In genomic region chr11:9647991-9648390, GRCm38 (mm10) we compare ENCODE assay signal across 15 mouse cellular contexts.
DNase-seq lines count a peak whose midpoint lies in the region; ATAC-seq and TF ChIP-seq lines count a peak whose summit lies in the region.
"Had no signal": no experiment of that assay in that cellular context is flagged by ENCODE, and none has a peak within 500 bp of the region (broad histone marks: within the 10 kb centered on the region; RNA-seq: fewer than 3 reads in every experiment).

No protein-coding gene starts in this region.

- no peaks in the 10 kb centered on the region for H3K9me3 ChIP-seq in embryonic facial prominence, embryonic 11.5 days (replicated peaks; ENCODE audit: control insufficient read depth, low read length)
- no peaks in the 10 kb centered on the region for H3K9me3 ChIP-seq in embryonic facial prominence, embryonic 10.5 days
- H3K9me3 ChIP-seq in liver, postnatal 0 days (ENCODE audit: low read length): no peaks in the 10 kb centered on the region
- no peaks in the 10 kb centered on the region for H3K9me3 ChIP-seq in ES-E14 (ENCODE audit: control insufficient read depth, insufficient read depth, low read depth, low read length)
- H3K9me3 ChIP-seq: heart, embryonic 15.5 days; liver, embryonic 13.5 days; megakaryocyte, embryonic 14.5 days had no signal

- H3K4me1 ChIP-seq in embryonic facial prominence, embryonic 11.5 days (ENCODE audit: control insufficient read depth, insufficient read depth, low read length): no peaks in the 10 kb centered on the region
- H3K4me1 ChIP-seq in embryonic facial prominence, embryonic 10.5 days: no peaks in the 10 kb centered on the region
- no peaks in the 10 kb centered on the region for H3K4me1 ChIP-seq in liver, postnatal 0 days (ENCODE audit: insufficient read depth)
- no peaks in the 10 kb centered on the region for H3K4me1 ChIP-seq in ES-E14 (ENCODE audit: control insufficient read depth in 2 of 2, insufficient read depth in 2 of 2, low read length in 2 of 2, poor library complexity in 1 of 2)
- H3K4me1 ChIP-seq: heart, embryonic 15.5 days; liver, embryonic 13.5 days; megakaryocyte, embryonic 14.5 days had no signal

- 54% methylated on average over 3 of the region's 3 CpGs for whole genome bisulfite sequencing in embryonic facial prominence, embryonic 11.5 days
- 67% methylated on average over 3 of the region's 3 CpGs for WGBS in embryonic facial prominence, embryonic 10.5 days
- 52% methylated on average over 3 of the region's 3 CpGs for WGBS in liver, postnatal 0 days (ENCODE audit: insufficient replicate concordance)

- H3K9ac ChIP-seq in embryonic facial prominence, embryonic 11.5 days (replicated peaks; ENCODE audit: low read length): no peak overlapping the region
- H3K9ac ChIP-seq in liver, postnatal 0 days (replicated peaks): no peak overlapping the region
- no peak overlapping the region for H3K9ac ChIP-seq in ES-E14 (ENCODE audit: insufficient read depth, low read depth, low read length, poor library complexity, severe bottlenecking)
- H3K9ac ChIP-seq: heart, embryonic 15.5 days; liver, embryonic 13.5 days had no signal

- H3K4me2 ChIP-seq in embryonic facial prominence, embryonic 11.5 days (ENCODE audit: low read depth, low read length): no peak overlapping the region
- H3K4me2 ChIP-seq in liver, postnatal 0 days (ENCODE audit: low read depth, low read length): no peak overlapping the region
- H3K4me2 ChIP-seq: heart, embryonic 15.5 days; liver, embryonic 13.5 days had no signal

- H3K27ac ChIP-seq in embryonic facial prominence, embryonic 11.5 days (replicated peaks; ENCODE audit: low read depth, low read length): no peak overlapping the region
- no peak overlapping the region for H3K27ac ChIP-seq in embryonic facial prominence, embryonic 10.5 days (replicated peaks)
- no peak overlapping the region for H3K27ac ChIP-seq in liver, postnatal 0 days (ENCODE audit: low read depth)
- H3K27ac ChIP-seq in ES-E14 (ENCODE audit: insufficient read depth, low read depth, low read length, poor library complexity, severe bottlenecking): no peak overlapping the region
- H3K27ac ChIP-seq: gastrocnemius, adult 2 months; heart, embryonic 15.5 days; liver, embryonic 13.5 days had no signal

- no peak for TF ChIP-seq EP300 in liver, postnatal 0 days (IDR thresholded peaks at IDR 0.05; ENCODE audit: low read depth)

- ATAC-seq in embryonic facial prominence, embryonic 11.5 days (replicated peaks; ENCODE audit: insufficient number of reproducible peaks, low FRiP score, low TSS enrichment, low read depth): no peak
- no peak for ATAC-seq in liver, postnatal 0 days
- no peak for ATAC-seq in monocyte, adult 5-6 weeks (replicated peaks; ENCODE audit: insufficient number of reproducible peaks, low FRiP score, low TSS enrichment, poor library complexity, severe bottlenecking)
- ATAC-seq in activated CD4-positive, CD25-positive, alpha-beta regulatory T cell, adult 4 months: no peak

- H3K36me3 ChIP-seq in embryonic facial prominence, embryonic 11.5 days (replicated peaks; ENCODE audit: control insufficient read depth, insufficient read depth, low read depth, low read length): no peaks in the 10 kb centered on the region
- no peaks in the 10 kb centered on the region for H3K36me3 ChIP-seq in embryonic facial prominence, embryonic 10.5 days (replicated peaks)
- no peaks in the 10 kb centered on the region for H3K36me3 ChIP-seq in liver, postnatal 0 days (replicated peaks; ENCODE audit: insufficient read depth, low read length)
- no peaks in the 10 kb centered on the region for H3K36me3 ChIP-seq in ES-E14 (ENCODE audit: control insufficient read depth, insufficient read depth, low read length, poor library complexity, severe bottlenecking)
- H3K36me3 ChIP-seq: heart, embryonic 15.5 days; liver, embryonic 13.5 days had no signal

- H3K27me3 ChIP-seq in embryonic facial prominence, embryonic 11.5 days (ENCODE audit: control insufficient read depth, insufficient read depth, low read length): no peaks in the 10 kb centered on the region
- H3K27me3 ChIP-seq in embryonic facial prominence, embryonic 10.5 days (replicated peaks; ENCODE audit: low read depth, poor library complexity, severe bottlenecking): no peaks in the 10 kb centered on the region
- H3K27me3 ChIP-seq in liver, postnatal 0 days (ENCODE audit: insufficient read depth, low read length): no peaks in the 10 kb centered on the region
- H3K27me3 ChIP-seq: heart, embryonic 15.5 days; liver, embryonic 13.5 days; megakaryocyte, embryonic 14.5 days had no signal

- no peak overlapping the region for H3K4me3 ChIP-seq in embryonic facial prominence, embryonic 11.5 days (ENCODE audit: low read depth, low read length)
- H3K4me3 ChIP-seq in embryonic facial prominence, embryonic 10.5 days: no peak overlapping the region
- no peak overlapping the region for H3K4me3 ChIP-seq in liver, postnatal 0 days (ENCODE audit: low read depth, low read length)
- H3K4me3 ChIP-seq in ES-E14 (ENCODE audit: insufficient read depth in 1 of 2, low read depth in 1 of 2, low read length in 2 of 2, poor library complexity in 1 of 2, severe bottlenecking in 1 of 2): no peak overlapping the region
- H3K4me3 ChIP-seq: gastrocnemius, adult 2 months; heart, embryonic 15.5 days; liver, embryonic 13.5 days; megakaryocyte, embryonic 14.5 days had no signal

- peak; percentile 42; the same call in 1 of the 2 replicates for TF ChIP-seq CTCF in liver, postnatal 0 days (IDR thresholded peaks at IDR 0.05; ENCODE audit: low read depth)

- peak; percentile 46 for DNase-seq in embryonic facial prominence, embryonic 11.5 days (ENCODE audit: low spot score)
- no peak for DNase-seq in embryonic facial prominence, embryonic 10.5 days (ENCODE audit: low spot score)
- no peak for DNase-seq in liver, postnatal 0 days
- no peak for DNase-seq in liver
- peak; percentile 35 for DNase-seq in ES-E14 (ENCODE audit: low read depth, low spot score)
- DNase-seq in embryo, embryonic 10.5 days (ENCODE audit: low spot score): peak; percentile 50
- DNase-seq: cerebellum, adult 9-11 months; gastrocnemius, adult 2 months; kidney, postnatal 4 days; liver, embryonic 13.5 days; thymus, adult 2 months had no signal

- in situ Hi-C loops in ES-E14 (cut with MboI; ENCODE audit: low sequenced_read_pairs in 2 of 2, unreplicated experiment in 2 of 2): no loop called here

TF ChIP-seq in ES-E14, 5 proteins besides CTCF, POLR2A, EP300 and RAD21:
- TF ChIP-seq CHD2 (IDR thresholded peaks at IDR 0.05; ENCODE audit: low read depth, low read length): no peak
- no peak for TF ChIP-seq ZC3H11A (IDR thresholded peaks at IDR 0.05; ENCODE audit: borderline replicate concordance, low read depth, low read length)
- no peak for TF ChIP-seq HCFC1 (IDR thresholded peaks at IDR 0.05; ENCODE audit: borderline replicate concordance, insufficient read depth, low read length)
- TF ChIP-seq MAFK (IDR thresholded peaks at IDR 0.05; ENCODE audit: insufficient read depth, low read depth, low read length): no peak

Comparison
In these comparisons a context has a peak if more than half of its experiments do, and no peak if none do; other contexts are left out.
1. DNase-seq: peak in embryonic facial prominence, embryonic 11.5 days (single experiment), ES-E14 (single experiment) and embryo, embryonic 10.5 days (single experiment); none in embryonic facial prominence, embryonic 10.5 days (single experiment), liver, postnatal 0 days (single experiment) and liver (single experiment).